Mouse (Mus musculus) liver, embryonic 13.5 days (tissue): ENCODE measurements around the gene Mmp15. TPM values are rescaled to one million over a fixed set of nuclear protein-coding genes. Genes with fewer than 3 reads are reported as not detected.

Experiments
- ATAC-seq: fragments of 200-750 bp; cut with Nextera tagmentation; 2 replicates; pipeline ENCODE4 v1.8.0; 2017; ENCODE audit warnings: low read depth, mild to moderate bottlenecking, moderate number of reproducible peaks, moderate library complexity
- DNase-seq: peaks from one replicate; pipeline ENCODE4 v3.0.0; 2022
- H3K27ac ChIP-seq: fragments of 300-500 bp; sonication (generic); 2 replicates; pipeline ENCODE4 v1.5.1; 2015; ENCODE audit warnings: moderate library complexity, mild to moderate bottlenecking, inconsistent platforms
- H3K27me3 ChIP-seq: fragments of 300-500 bp; sonication (generic); 2 replicates; pipeline ENCODE4 v1.6.1; 2015; ENCODE audit warnings: mild to moderate bottlenecking, inconsistent platforms
- H3K36me3 ChIP-seq: fragments of 300-500 bp; sonication (generic); 2 replicates; pipeline ENCODE4 v1.6.1; 2015; ENCODE audit warnings: mild to moderate bottlenecking, inconsistent platforms
- H3K4me1 ChIP-seq: fragments of 300-500 bp; sonication (generic); replicated peaks from 2 replicates; pipeline ENCODE4 v1.6.1; 2015; ENCODE audit warnings: inconsistent platforms
- H3K4me2 ChIP-seq: fragments of 300-500 bp; sonication (generic); 2 replicates; pipeline ENCODE4 v1.6.1; 2015; ENCODE audit warnings: inconsistent platforms, mild to moderate bottlenecking, moderate library complexity
- H3K4me3 ChIP-seq: fragments of 300-500 bp; sonication (generic); replicated peaks from 2 replicates; pipeline ENCODE4 v1.5.1; 2015; ENCODE audit warnings: mild to moderate bottlenecking, inconsistent platforms
- H3K9ac ChIP-seq: fragments of 300-500 bp; sonication (generic); 2 replicates; pipeline ENCODE4 v1.6.1; 2015; ENCODE audit warnings: mild to moderate bottlenecking, inconsistent platforms
- H3K9me3 ChIP-seq: fragments of 300-500 bp; sonication (generic); replicated peaks from 2 replicates; pipeline ENCODE4 v1.6.1; 2016; ENCODE audit warnings: inconsistent platforms
- WGBS: fragments of 180-500 bp; shearing (Covaris S2); methylation state at CpG from one replicate; pipeline ENCODE4 v1.1.7; 2015; ENCODE audit not compliant: insufficient replicate concordance; 5-methylcytosine and 5-hydroxymethylcytosine counted together
- polyA plus RNA-seq: library from polyadenylated mRNA; unstranded; fragments of >200 nt; fragmentation: Nextera tagmentation; extraction: Ambion mirVana; gene quantifications from 2 replicates; pipeline ENCODE4 v1.2.1, GENCODE M21; 2015

Gene Mmp15
- polyA plus RNA-seq, 1 experiment from 2014 or later, result 0.86 TPM

DNA sequence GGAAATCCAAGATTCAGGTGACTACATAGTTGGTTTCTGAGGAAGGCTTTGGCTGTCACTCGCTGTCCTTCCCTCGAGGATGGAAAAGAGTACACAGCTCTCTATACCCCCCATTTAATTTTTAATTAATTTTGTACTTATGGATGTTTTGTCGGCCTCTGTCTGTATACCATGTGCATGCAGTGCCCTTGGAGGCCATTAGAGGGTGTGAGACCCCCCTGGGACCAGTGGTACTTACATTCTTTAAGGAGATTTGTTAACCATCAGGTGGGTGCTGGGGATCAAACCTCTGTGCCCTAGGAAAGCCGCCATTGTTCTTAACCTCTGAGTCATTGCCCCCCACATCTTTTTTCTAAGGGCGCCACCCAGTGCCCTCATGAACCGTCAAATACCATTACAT is 7.4 kb upstream of the Mmp15 start:
- peaks cover 18% of the 10 kb centered on the region for H3K27me3 ChIP-seq
- H3K9me3 ChIP-seq, result no peaks in the 10 kb centered on the region
- H3K36me3 ChIP-seq, result peaks cover 17% of the 10 kb centered on the region; the same call in 1 of the 2 replicates
- ATAC-seq (no peak), DNase-seq (no peak)
- no peak overlapping the region for H3K4me3 ChIP-seq
- WGBS, result 69% methylated on average over 6 of the region's 6 CpGs
- no peaks in the 10 kb centered on the region for H3K4me1 ChIP-seq
- H3K4me2 ChIP-seq, result no peak overlapping the region
- no peak overlapping the region for H3K9ac ChIP-seq
- H3K27ac ChIP-seq, result no peak overlapping the region

DNA sequence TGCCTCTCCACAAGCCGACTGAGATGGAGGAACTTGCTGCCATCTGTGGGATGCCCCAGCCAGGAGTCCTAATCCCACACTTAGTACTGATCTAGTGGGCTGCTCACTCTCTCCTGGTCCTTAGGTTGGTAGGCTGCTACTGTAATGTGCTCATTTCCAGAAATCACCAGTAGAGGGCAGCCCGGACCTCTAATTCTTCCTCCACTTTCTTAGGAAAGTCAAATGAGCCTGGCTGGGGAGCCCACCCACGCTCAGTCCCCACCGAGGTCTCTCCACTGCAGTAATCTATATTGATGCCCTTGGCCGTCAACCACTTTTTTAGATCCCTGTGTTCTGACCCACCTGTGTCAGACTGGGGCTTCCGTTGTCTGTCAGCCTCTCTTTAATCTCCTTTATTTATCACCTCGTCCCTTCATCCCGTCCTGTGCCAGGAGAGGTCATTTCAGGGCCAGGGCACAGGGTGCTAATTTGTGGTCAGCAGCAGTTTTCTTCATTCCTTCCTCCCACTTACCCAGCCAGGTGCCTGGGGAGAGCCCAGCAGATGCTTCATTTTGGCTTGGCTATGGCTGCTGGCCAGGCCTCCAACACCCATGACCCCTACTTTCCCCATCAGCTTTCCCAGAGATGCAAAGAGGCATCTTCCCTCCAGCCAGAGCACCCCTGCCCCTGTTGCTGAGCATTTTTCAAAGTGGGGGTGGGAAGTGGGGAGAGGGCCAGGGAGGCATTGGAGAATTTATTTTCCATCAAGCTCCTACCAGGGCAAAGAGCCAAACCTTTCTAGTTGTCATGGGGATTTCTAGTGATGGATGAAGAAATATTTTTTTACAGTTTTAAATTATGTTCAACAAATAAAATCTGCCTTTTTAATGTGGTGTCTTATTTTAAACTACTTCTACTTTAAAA is 5.2 kb upstream of the Mmp15 start:
- H3K4me2 ChIP-seq, result no peak overlapping the region
- H3K4me3 ChIP-seq, result no peak overlapping the region
- ATAC-seq, result peak; percentile 24; the same call in 1 of the 2 replicates
- WGBS, result 26% methylated on average over 8 of the region's 8 CpGs
- H3K36me3 ChIP-seq, result peaks cover 16% of the 10 kb centered on the region; the same call in 1 of the 2 replicates
- no peak for DNase-seq
- no peak overlapping the region for H3K27ac ChIP-seq
- peaks cover 4% of the 10 kb centered on the region; the same call in 1 of the 2 replicates for H3K4me1 ChIP-seq
- H3K27me3 ChIP-seq, result peaks cover 38% of the 10 kb centered on the region
- H3K9me3 ChIP-seq, result no peaks in the 10 kb centered on the region
- no peak overlapping the region for H3K9ac ChIP-seq

DNA sequence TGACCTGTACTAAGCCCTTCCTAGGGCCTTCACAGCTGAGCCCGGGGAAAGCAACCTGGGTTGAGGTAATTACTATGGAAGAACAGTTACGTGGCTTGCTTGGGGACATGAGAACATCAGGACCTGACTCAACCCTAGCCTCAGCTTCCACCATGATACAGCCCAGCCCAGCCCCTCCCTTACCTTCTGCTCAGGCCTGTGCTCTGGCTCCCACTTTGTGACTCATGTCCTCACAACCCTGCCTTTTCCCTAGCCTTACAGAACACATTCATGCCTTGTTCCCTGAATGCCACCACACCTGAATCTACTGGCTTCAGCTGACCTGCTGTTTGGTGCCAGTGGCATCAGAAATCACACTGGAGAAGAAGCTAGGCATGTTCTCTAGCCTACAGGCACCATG is 3.7 kb upstream of the Mmp15 start:
- Histone ChIP-seq H3K4me2 (no peak overlapping the region), H3K9ac (no peak overlapping the region), H3K4me1 (peaks cover 13% of the 10 kb centered on the region; the same call in 1 of the 2 replicates), H3K4me3 (no peak overlapping the region), H3K27ac (no peak overlapping the region), H3K9me3 (no peaks in the 10 kb centered on the region), H3K36me3 (peaks cover 9% of the 10 kb centered on the region; the same call in 1 of the 2 replicates), H3K27me3 (peaks cover 53% of the 10 kb centered on the region)
- ATAC-seq (no peak), DNase-seq (no peak)
- 52% methylated on average over 2 of the region's 2 CpGs for WGBS

DNA sequence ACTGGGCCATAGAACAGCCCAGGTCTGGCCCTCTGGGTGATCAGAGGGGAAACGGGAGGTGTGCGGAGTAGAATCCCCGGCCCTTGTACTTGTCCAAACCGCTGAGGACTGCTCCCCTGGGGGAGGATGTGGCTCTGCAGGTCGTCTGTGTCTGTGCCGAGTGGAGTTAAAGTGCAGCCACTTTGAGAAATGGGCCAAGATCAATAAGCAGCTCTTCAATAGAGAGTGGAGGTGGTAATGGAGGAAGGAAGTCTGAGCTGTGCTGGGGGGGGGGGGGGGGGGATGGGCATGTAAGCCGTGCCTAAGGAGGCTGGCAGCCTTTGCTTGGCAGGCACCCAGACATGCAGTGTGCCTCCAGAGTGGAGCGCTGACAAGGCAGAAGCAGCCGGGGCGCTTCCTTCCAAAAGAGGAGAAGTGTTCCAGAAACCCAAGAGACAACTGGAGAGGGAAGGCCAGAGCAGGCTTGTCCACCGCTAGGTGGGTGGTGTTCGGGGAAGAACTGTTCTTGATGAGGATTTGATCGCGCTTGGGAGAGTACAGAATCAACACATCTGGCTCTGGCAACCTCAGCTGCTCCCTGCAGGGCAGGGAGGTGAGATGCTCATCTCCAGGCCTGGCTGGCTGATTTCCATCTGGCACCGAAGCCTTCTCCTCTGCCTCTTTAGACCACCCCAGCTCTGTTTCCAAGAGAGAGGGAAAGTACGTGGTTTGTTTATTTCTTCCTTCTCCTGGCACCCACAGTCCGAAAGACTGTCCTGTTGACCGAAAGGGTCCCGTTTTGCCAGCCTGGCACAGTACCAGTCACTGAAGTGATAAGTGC is 3.0 kb upstream of the Mmp15 start:
- Histone ChIP-seq H3K4me2 (no peak overlapping the region), H3K4me3 (no peak overlapping the region), H3K36me3 (peaks cover 5% of the 10 kb centered on the region; the same call in 1 of the 2 replicates), H3K27me3 (peaks cover 60% of the 10 kb centered on the region), H3K9ac (no peak overlapping the region), H3K9me3 (no peaks in the 10 kb centered on the region), H3K27ac (no peak overlapping the region), H3K4me1 (peaks cover 13% of the 10 kb centered on the region; the same call in 1 of the 2 replicates)
- WGBS, result 60% methylated on average over 18 of the region's 19 CpGs
- no peak for ATAC-seq
- no peak for DNase-seq

DNA sequence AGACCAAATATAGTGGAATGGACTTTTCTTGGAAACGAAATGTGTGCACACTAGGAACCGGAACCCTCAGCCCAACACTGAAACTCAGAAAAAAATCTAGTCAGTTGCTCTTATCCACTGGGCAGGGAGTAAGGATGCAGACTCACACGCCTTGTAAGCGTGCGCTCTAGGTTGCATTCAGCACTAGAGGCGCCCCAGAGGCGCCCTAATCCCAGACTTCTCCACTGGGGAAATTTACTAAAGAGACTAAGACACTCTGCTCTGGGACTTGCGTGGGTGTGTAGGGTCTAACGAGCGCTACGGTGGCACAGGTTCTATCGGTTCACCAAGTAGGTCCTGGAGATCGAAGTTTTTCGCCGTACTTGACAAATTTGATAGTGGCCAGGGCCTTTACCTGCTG is 607 bp upstream of the Mmp15 start:
- ATAC-seq (no peak), DNase-seq (no peak)
- H3K27me3 ChIP-seq, result peaks cover 84% of the 10 kb centered on the region
- peak overlapping the region; percentile 70 for H3K4me2 ChIP-seq
- peaks cover 13% of the 10 kb centered on the region; the same call in 1 of the 2 replicates for H3K4me1 ChIP-seq
- no peaks in the 10 kb centered on the region for H3K9me3 ChIP-seq
- 7% methylated on average over 15 of the region's 15 CpGs for WGBS
- no peak overlapping the region for H3K9ac ChIP-seq
- no peak overlapping the region for H3K27ac ChIP-seq
- peak overlapping the region; percentile 59; the same call in 1 of the 2 replicates for H3K4me3 ChIP-seq
- no peaks in the 10 kb centered on the region for H3K36me3 ChIP-seq

DNA sequence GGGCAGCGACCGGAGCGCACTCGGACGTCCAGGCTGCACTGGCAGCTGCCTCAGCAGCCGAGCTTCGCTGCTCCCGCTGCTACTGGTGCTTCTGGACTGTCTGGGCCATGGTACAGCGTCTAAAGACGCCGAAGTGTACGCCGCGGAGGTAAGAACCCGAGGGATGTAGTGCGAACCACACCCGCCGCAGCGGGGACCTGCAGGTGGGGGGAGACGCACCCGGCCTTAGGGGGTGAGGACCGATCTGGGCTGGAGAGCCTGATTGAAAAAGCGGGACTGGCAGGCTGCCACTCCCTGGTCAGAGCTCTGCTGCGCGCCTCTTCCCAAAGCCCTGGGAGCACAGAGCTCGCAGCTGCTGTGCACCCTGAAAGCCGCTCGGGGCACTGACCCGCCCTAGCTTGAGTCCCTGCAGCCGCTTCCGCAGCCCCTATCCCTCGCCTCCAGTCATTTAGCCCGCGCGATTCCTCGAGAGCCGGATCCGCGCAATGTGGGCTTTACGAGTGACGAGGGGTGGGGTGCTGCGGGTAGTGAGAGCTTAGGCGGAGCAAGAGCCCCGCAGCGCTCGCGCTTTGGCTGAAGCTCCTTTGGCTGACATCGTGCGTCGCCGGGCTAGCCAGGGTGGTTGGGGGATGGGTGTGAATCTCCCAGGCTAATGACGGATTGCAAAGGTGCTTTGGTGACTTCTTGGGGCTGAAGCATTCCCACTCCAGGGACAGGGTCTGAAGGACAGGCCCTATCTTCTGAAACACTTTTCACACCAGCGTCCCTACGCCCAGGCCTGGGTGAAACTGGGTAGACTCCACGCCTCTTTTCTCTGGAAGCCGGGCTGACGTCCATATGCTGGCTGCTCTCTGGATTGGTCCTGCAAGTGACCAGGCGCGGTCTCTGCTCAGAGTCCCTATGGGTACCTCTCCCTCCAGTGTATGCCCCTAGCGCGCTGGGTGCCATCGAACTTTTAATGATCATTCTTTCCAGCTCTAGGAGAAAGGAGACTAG is 1.1 kb downstream of the Mmp15 start:
- Histone ChIP-seq H3K4me3 (peak overlapping the region; percentile 59), H3K27ac (no peak overlapping the region), H3K9me3 (no peaks in the 10 kb centered on the region), H3K4me2 (peak overlapping the region; percentile 70), H3K4me1 (peaks cover 13% of the 10 kb centered on the region), H3K9ac (peak overlapping the region; percentile 49), H3K36me3 (no peaks in the 10 kb centered on the region), H3K27me3 (peaks cover 84% of the 10 kb centered on the region)
- peak; percentile 52; the same call in 1 of the 2 replicates for ATAC-seq
- no peak for DNase-seq
- WGBS, result 5% methylated on average over 62 of the region's 62 CpGs

DNA sequence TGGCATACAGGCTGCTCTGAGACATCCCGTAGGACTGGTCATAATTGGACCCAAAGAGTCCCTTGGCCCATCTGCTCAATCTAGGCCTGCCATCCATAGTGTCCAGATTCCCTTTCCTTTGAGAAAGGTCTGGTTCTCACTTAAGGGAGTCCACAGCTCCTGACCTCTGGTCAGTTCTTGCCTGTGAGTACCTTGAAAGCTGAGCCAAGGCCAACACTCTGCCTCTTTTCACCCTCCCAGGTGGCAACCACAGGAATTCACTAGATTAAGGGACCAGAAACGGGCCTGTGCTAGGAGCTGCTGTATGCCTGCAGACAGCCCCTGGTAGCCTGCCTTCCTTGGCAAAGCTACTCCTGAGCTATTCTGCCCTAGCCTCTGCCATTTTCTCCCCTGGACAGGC is 2.5 kb downstream of the Mmp15 start:
- H3K4me3 ChIP-seq, result no peak overlapping the region
- H3K4me1 ChIP-seq, result peaks cover 26% of the 10 kb centered on the region
- H3K36me3 ChIP-seq, result no peaks in the 10 kb centered on the region
- no peaks in the 10 kb centered on the region for H3K9me3 ChIP-seq
- H3K27me3 ChIP-seq, result peaks cover 71% of the 10 kb centered on the region
- DNase-seq, result no peak
- no peak overlapping the region for H3K4me2 ChIP-seq
- H3K27ac ChIP-seq, result no peak overlapping the region
- H3K9ac ChIP-seq, result no peak overlapping the region
- ATAC-seq, result no peak
- 77% methylated on average over 2 of the region's 2 CpGs for WGBS

DNA sequence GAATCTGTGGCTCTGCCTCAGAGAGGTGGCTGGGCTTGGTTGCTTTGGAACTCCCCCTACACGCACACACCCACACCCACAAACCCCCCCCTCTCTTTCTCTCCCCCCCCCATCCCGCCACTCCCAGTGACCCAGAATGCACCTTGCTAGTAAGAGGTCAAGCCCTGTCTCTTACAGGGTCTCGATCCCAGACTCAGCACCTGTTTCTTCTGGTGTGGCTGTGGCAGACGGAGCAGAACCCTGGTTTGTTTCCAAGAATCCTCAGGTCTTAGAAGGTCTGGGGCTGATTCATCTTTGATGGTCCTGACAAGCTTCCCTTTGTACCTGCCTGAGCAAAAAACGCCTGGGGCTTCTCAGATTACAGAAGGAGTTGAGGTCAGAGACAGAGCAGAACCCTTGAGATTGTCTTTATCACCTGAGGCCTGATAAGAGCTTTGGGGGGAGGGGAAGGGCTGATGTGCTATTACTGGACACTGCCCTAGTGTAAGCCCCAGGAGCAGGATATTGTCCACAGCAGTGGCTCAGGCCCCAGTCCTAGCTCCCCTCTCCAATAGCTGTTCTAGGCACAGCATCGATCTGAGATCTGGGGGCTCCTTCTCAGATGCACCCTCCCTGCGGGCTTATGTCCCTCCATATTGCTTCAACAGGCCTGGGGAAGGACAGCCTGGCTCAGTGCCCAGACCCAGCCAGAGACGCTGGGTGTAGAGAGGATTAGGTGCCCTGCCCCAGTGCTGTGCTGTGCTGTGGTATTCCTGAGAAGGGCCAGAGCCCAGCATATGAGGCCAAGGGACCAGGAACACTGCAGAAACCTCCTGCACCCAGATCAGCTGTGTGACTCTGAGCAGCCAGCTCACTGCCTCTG is 6.7 kb downstream of the Mmp15 start:
- H3K4me2 ChIP-seq, result no peak overlapping the region
- no peak overlapping the region for H3K4me3 ChIP-seq
- H3K9ac ChIP-seq, result no peak overlapping the region

DNA sequence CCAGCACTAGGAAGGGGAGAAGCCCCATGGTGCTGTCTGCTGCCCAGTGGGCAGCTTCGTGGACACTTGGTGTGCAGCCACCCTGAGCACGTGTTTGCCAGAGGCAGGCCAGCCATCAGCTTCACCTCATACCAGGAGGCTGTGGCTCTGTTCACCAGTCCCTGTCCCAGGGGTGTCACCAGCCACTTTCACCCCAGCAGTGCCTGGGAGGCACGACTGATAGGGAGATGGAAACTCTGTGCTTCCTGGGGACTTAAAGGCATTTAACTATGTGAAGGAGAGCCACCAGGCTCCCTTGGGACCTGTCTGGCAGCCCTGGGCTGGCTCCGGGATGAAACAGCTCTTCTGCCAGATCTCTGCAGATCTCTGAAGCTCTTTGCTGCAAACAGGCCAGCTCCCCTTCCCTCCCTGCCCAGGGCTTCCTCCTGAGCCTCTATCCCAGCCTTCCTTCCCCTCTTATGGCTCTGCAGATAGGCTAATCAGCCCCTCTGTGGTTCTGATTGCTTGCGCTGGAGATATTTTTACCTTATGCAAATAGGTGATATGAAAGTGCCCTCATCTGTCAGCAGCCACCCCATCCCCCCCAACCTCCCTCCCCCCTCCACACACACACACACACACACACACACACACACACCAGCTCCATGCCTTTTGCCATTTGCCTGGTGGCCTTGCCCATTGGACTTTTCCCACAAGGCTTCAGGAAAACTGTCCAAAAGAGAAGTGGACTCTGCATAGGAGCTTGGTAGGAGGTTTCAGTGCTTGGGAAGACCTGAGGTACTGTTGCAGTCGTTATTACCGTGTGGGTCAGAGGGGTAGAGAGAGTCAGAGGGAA is 8.3 kb downstream of the Mmp15 start:
- Histone ChIP-seq H3K4me3 (no peak overlapping the region), H3K4me1 (peaks cover 39% of the 10 kb centered on the region), H3K4me2 (peak overlapping the region; percentile 34), H3K27me3 (peaks cover 14% of the 10 kb centered on the region), H3K9ac (peak overlapping the region; percentile 51), H3K9me3 (no peaks in the 10 kb centered on the region), H3K36me3 (no peaks in the 10 kb centered on the region), H3K27ac (0 out of 2 replicates have a peak overlapping the region, but pooled peaks have one; percentile 39)
- ATAC-seq (peak; percentile 85), DNase-seq (no peak)
- WGBS, result 19% methylated on average over 7 of the region's 7 CpGs

More for the DNA sequence above, 6.7 kb downstream of the Mmp15 start:
- peaks cover 39% of the 10 kb centered on the region for H3K4me1 ChIP-seq
- ATAC-seq (no peak), DNase-seq (no peak)
- no peak overlapping the region for H3K27ac ChIP-seq
- peaks cover 30% of the 10 kb centered on the region for H3K27me3 ChIP-seq
- no peaks in the 10 kb centered on the region for H3K9me3 ChIP-seq
- 41% methylated on average over 8 of the region's 8 CpGs for WGBS
- H3K36me3 ChIP-seq, result no peaks in the 10 kb centered on the region
